Mouse (Mus musculus) kidney, embryonic 15.5 days (tissue): ENCODE results near the gene Gm49322. TPM values are rescaled to one million over a fixed set of nuclear protein-coding genes. Genes with fewer than 3 reads are reported as not detected.

Experiments
- ATAC-seq: fragments of 200-750 bp; cut with Nextera tagmentation; replicated peaks from 2 replicates; pipeline ENCODE4 v1.8.0; 2017; ENCODE audit warnings: moderate TSS enrichment; ENCODE audit not compliant: low FRiP score
- H3K27ac ChIP-seq: fragments of 300-500 bp; sonication (generic); 2 replicates; pipeline ENCODE4 v1.5.1; 2015; ENCODE audit warnings: mild to moderate bottlenecking, inconsistent platforms
- H3K27me3 ChIP-seq: fragments of 300-500 bp; sonication (generic); 2 replicates; pipeline ENCODE4 v1.6.1; 2015; ENCODE audit warnings: inconsistent platforms
- H3K36me3 ChIP-seq: fragments of 300-500 bp; sonication (generic); 2 replicates; pipeline ENCODE4 v1.6.1; 2015; ENCODE audit warnings: inconsistent platforms
- H3K4me1 ChIP-seq: fragments of 300-500 bp; sonication (generic); 2 replicates; pipeline ENCODE4 v1.6.1; 2015; ENCODE audit warnings: inconsistent platforms
- H3K4me2 ChIP-seq: fragments of 300-500 bp; sonication (generic); 2 replicates; pipeline ENCODE4 v1.6.1; 2015; ENCODE audit warnings: moderate library complexity, mild to moderate bottlenecking, inconsistent platforms
- H3K4me3 ChIP-seq: fragments of 300-500 bp; sonication (generic); replicated peaks from 2 replicates; pipeline ENCODE4 v1.5.1; 2015; ENCODE audit warnings: mild to moderate bottlenecking, inconsistent platforms
- H3K9ac ChIP-seq: fragments of 300-500 bp; sonication (generic); 2 replicates; pipeline ENCODE4 v1.6.1; 2015; ENCODE audit warnings: mild to moderate bottlenecking, inconsistent platforms
- H3K9me3 ChIP-seq: fragments of 300-500 bp; sonication (generic); replicated peaks from 2 replicates; pipeline ENCODE4 v1.6.1; 2016; ENCODE audit warnings: inconsistent platforms
- WGBS: fragments of 180-500 bp; shearing (Covaris S2); methylation state at CpG from one replicate; pipeline ENCODE4 v1.1.7; 2015; ENCODE audit warnings: mixed read lengths; 5-methylcytosine and 5-hydroxymethylcytosine counted together
- microRNA-seq: library from miRNA; unstranded; fragments of <30 nt; microRNA quantifications from one replicate; pipeline ENCODE4, GENCODE M21; 2016
- polyA plus RNA-seq: library from polyadenylated mRNA; unstranded; fragments of >200 nt; fragmentation: Nextera tagmentation; extraction: Ambion mirVana; gene quantifications from 2 replicates; pipeline ENCODE4 v1.2.1, GENCODE M21; 2015

Gene Gm49322
- polyA plus RNA-seq, 1 experiment from 2014 or later, result 5.3 TPM

DNA sequence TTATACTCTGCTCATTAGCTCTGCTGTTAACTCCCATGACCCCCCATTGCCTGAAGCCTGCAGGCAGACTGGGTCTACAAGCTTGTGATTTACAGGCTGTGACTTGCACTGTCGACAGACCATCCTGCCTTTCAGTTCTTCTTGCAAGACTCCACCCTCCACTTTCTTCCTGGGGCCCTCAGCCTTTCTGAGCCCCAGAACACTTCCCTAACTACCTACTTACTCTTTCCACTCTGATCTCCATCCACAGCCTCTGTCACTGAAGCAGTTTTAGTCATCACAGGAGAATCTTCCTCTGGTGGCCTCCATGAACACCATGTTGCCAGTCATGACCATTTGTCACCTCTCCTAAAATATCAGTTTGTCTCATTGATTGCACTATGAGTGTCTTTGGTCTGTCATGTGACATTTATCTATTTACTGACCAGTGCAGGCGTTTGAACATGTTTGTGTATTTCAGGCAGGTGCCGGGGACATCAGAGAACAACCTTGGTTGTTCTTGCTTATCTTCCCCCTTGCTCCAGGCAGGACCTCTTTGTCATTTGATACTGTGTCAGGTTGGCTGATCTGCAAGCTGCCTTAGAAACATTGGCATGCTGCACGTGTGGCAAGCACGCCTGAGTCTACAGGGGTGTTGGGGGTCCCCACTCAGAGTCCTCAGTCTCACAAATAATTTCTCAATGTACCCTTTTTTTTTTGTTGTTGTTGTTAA is 57.8 kb downstream of the Gm49322 start:
- Histone ChIP-seq H3K4me3 (no peak overlapping the region), H3K4me2 (no peak overlapping the region), H3K27me3 (no peaks in the 10 kb centered on the region), H3K27ac (peak overlapping the region; percentile 92), H3K9me3 (no peaks in the 10 kb centered on the region), H3K4me1 (peaks cover 55% of the 10 kb centered on the region), H3K9ac (no peak overlapping the region; the same call in 1 of the 2 replicates), H3K36me3 (peaks cover 30% of the 10 kb centered on the region)
- WGBS, result 24% methylated on average over 5 of the region's 5 CpGs
- ATAC-seq, result 0 out of 2 replicates have a peak, but pooled peaks have one; percentile 5

DNA sequence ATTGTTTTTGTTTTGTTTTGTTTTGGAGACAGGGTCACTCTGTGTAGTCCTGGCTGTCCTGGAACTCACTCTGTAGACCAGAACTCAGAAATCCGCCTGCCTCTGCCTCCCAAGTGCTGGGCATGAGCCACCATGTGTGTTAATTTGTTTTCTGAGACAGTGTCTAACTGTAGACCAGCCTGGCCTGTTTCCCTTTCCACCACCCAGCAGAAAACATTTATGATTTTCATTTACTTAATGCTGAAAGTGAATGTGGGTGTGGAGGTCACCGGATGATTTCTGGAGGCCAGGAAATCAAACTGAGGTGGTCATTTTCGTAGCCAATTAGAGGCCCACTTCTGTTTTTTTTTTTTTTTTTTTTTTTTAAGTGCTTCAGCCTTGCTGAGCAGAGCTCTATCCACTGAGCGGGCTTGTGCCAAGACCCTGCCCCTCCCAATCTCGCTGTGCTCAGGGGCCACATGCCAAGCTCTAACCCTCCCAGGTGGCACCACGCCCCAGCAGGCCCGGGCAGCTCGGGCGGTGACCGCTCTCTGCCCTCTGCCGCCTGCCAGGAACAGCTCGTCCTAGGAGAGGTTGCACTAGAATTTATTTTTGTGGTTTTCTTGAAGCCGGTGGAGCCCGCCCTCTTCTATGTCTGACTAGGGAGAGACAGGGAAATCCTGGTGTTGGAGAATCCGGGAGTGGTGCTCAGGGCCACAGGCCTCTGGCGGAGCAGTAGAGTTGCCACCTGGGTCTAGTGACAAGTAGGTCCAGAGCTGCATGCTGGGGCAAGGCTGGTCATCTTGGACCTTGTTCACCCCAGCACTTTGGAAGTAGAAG is 58.6 kb downstream of the Gm49322 start:
- WGBS, result 16% methylated on average over 16 of the region's 16 CpGs

DNA sequence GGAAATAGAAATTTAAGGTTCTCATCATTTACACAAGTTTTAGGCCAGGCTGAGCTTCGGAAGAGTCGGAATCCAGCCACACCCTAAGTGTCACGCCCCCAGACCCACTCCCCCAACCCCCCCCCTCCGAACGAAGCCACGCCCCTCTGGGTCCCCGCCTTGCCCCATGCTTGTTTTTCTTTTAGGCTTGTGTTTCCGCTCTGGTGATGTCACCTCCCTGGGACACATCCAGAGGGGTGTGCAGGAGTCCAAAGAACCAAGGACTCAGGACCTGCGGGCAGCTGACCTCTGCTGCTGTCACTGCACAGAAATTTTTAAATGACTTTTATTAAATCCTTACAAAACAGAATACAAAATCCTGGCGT is 59.2 kb downstream of the Gm49322 start:
- 6% methylated on average over 10 of the region's 10 CpGs for WGBS
- 0 out of 2 replicates have a peak overlapping the region, but pooled peaks have one; percentile 5 for H3K4me3 ChIP-seq
- H3K27me3 ChIP-seq, result no peaks in the 10 kb centered on the region
- peak overlapping the region; percentile 92 for H3K27ac ChIP-seq
- no peaks in the 10 kb centered on the region for H3K9me3 ChIP-seq
- H3K4me2 ChIP-seq, result peak overlapping the region; percentile 50
- H3K36me3 ChIP-seq, result peaks cover 43% of the 10 kb centered on the region
- peak; percentile 47 for ATAC-seq
- peaks cover 55% of the 10 kb centered on the region for H3K4me1 ChIP-seq
- no peak overlapping the region for H3K9ac ChIP-seq

More for the DNA sequence above, 58.6 kb downstream of the Gm49322 start:
- no peaks in the 10 kb centered on the region for H3K9me3 ChIP-seq
- no peaks in the 10 kb centered on the region for H3K27me3 ChIP-seq
- peaks cover 52% of the 10 kb centered on the region for H3K4me1 ChIP-seq
- peaks cover 37% of the 10 kb centered on the region for H3K36me3 ChIP-seq
- peak overlapping the region; percentile 28; the same call in 1 of the 2 replicates for H3K9ac ChIP-seq
- peak overlapping the region; percentile 92 for H3K27ac ChIP-seq
- ATAC-seq, result peak; percentile 63
- H3K4me3 ChIP-seq, result peak overlapping the region; percentile 5; the same call in 1 of the 2 replicates
- peak overlapping the region; percentile 50 for H3K4me2 ChIP-seq

Small RNA genes lying within 50 kb of the gene (microRNA-seq; reads per million reads assigned to microRNA genes)
- not detected for gene Mir6912

Other genes starting within 250 kb of the Gm49322 start
- gene Plk5, start 249.6 kb upstream of the Gm49322 start, polyA plus RNA-seq, result 0.67 and 0.70 TPM in 2 replicates
- gene Mex3d, start 218.4 kb upstream of the Gm49322 start, polyA plus RNA-seq, result 7.1 and 8.4 TPM in 2 replicates
- gene Mbd3, start 206.5 kb upstream of the Gm49322 start, polyA plus RNA-seq, result 260 and 283 TPM in 2 replicates
- 790 and 798 TPM in 2 replicates for gene Uqcr11, start 199.2 kb upstream of the Gm49322 start, polyA plus RNA-seq
- gene Tcf3, start 172.4 kb upstream of the Gm49322 start, polyA plus RNA-seq, result 130 and 138 TPM in 2 replicates
- not detected in 2 replicates for gene Onecut3, start 111.2 kb upstream of the Gm49322 start, polyA plus RNA-seq
- 0.23 TPM in 2 replicates for gene Atp8b3, start 66.9 kb upstream of the Gm49322 start, polyA plus RNA-seq
- 23.9 and 29.5 TPM in 2 replicates for gene Rexo1, start 44.5 kb upstream of the Gm49322 start, polyA plus RNA-seq
- gene Klf16, start 28.7 kb upstream of the Gm49322 start, polyA plus RNA-seq, result 9.9 and 11.2 TPM in 2 replicates
- gene Abhd17a, start 15.7 kb upstream of the Gm49322 start, polyA plus RNA-seq, result 93.5 and 95.4 TPM in 2 replicates
- 93.5 and 107 TPM in 2 replicates for gene Scamp4, start 3.1 kb upstream of the Gm49322 start, polyA plus RNA-seq
- gene Adat3, start 3.1 kb upstream of the Gm49322 start, polyA plus RNA-seq, result 7.0 and 8.6 TPM in 2 replicates
- 156 and 183 TPM in 2 replicates for gene Csnk1g2, start 16.8 kb downstream of the Gm49322 start, polyA plus RNA-seq
- gene Btbd2, start 51.0 kb downstream of the Gm49322 start, polyA plus RNA-seq, result 78.6 and 83.2 TPM in 2 replicates
- gene Mknk2, start 72.1 kb downstream of the Gm49322 start, polyA plus RNA-seq, result 95.3 and 103 TPM in 2 replicates
- 37.7 and 41.5 TPM in 2 replicates for gene Mob3a, start 96.0 kb downstream of the Gm49322 start, polyA plus RNA-seq
- 22.8 and 26.2 TPM in 2 replicates for gene Izumo4, start 96.2 kb downstream of the Gm49322 start, polyA plus RNA-seq
- gene Ap3d1, start 136.2 kb downstream of the Gm49322 start, polyA plus RNA-seq, result 68.1 and 70.9 TPM in 2 replicates
- gene Dot1l, start 149.2 kb downstream of the Gm49322 start, polyA plus RNA-seq, result 17.3 and 21.8 TPM in 2 replicates
- gene Sf3a2, start 192.2 kb downstream of the Gm49322 start, polyA plus RNA-seq, result 78.2 and 92.6 TPM in 2 replicates
- gene Plekhj1, start 192.6 kb downstream of the Gm49322 start, polyA plus RNA-seq, result 126 and 130 TPM in 2 replicates
- 0.09 TPM in 1 of 2 replicates, not detected in the other for gene Amh, start 199.2 kb downstream of the Gm49322 start, polyA plus RNA-seq
- gene Jsrp1, start 207.5 kb downstream of the Gm49322 start, polyA plus RNA-seq, result 5.6 and 5.7 TPM in 2 replicates
- gene Oaz1, start 220.6 kb downstream of the Gm49322 start, polyA plus RNA-seq, result 1,583 and 1,739 TPM in 2 replicates
- 0.83 and 1.2 TPM in 2 replicates for gene Lingo3, start 238.0 kb downstream of the Gm49322 start, polyA plus RNA-seq
- gene Lsm7, start 249.2 kb downstream of the Gm49322 start, polyA plus RNA-seq, result 303 and 328 TPM in 2 replicates
- 43.8 and 48.1 TPM in 2 replicates for gene Sppl2b, start 249.3 kb downstream of the Gm49322 start, polyA plus RNA-seq